Mouse (Mus musculus) midbrain, embryonic 10.5 days (tissue): Measurements from ENCODE around the gene Pde10a. TPM values are rescaled to one million over a fixed set of nuclear protein-coding genes. Genes with fewer than 3 reads are reported as not detected.

ENCODE experiments used
- DNase-seq: peaks from one replicate; pipeline ENCODE4 v3.0.0-alpha.2; 2017; ENCODE audit warnings: low spot score
- H3K27ac ChIP-seq: fragments of 300-500 bp; sonication (generic); replicated peaks from 2 replicates; pipeline ENCODE4 v1.5.1; 2016; ENCODE audit warnings: mild to moderate bottlenecking
- H3K27me3 ChIP-seq: fragments of 300-500 bp; sonication (generic); 2 replicates; pipeline ENCODE4 v1.6.1; 2016; ENCODE audit warnings: low read depth, mild to moderate bottlenecking; ENCODE audit not compliant: poor library complexity, severe bottlenecking
- H3K36me3 ChIP-seq: fragments of 300-500 bp; sonication (generic); 2 replicates; pipeline ENCODE4 v1.6.1; 2016; ENCODE audit warnings: mild to moderate bottlenecking, moderate library complexity
- H3K4me1 ChIP-seq: fragments of 300-500 bp; sonication (generic); 2 replicates; pipeline ENCODE4 v1.6.1; 2016
- H3K4me3 ChIP-seq: fragments of 300-500 bp; sonication (generic); 2 replicates; pipeline ENCODE4 v1.5.1; 2016; ENCODE audit warnings: mild to moderate bottlenecking, moderate library complexity
- H3K9me3 ChIP-seq: fragments of 300-500 bp; sonication (generic); replicated peaks from 2 replicates; pipeline ENCODE4 v1.6.1; 2016; ENCODE audit warnings: mild to moderate bottlenecking
- WGBS: fragments of 180-500 bp; shearing (Covaris S2); methylation state at CpG from one replicate; pipeline ENCODE4 v1.1.7; 2016; 5-methylcytosine and 5-hydroxymethylcytosine counted together
- polyA plus RNA-seq: library from polyadenylated mRNA; unstranded; fragments of >200 nt; fragmentation: Nextera tagmentation; extraction: Ambion mirVana; gene quantifications from 2 replicates; pipeline ENCODE4 v1.2.1, GENCODE M21; 2016

The Pde10a gene
- polyA plus RNA-seq, result 4.3 and 5.3 TPM in 2 replicates

GRCm38 (mm10) chr17:8525225-8525721 lies at the start of gene Pde10a:
TSS of gene Pde10a (plus strand) at chr17:8525372.
- 3% methylated on average over 21 of the region's 22 CpGs for WGBS
- peaks cover 35% of the 10 kb centered on the region for H3K4me1 ChIP-seq
- H3K27me3 ChIP-seq, result peaks cover 66% of the 10 kb centered on the region
- DNase-seq, result peak; percentile 37
- H3K4me3 ChIP-seq, result peak within 1 kb of the TSS; percentile 68
- H3K27ac ChIP-seq, result peak within 1 kb of the TSS; percentile 83
- no peaks in the 10 kb centered on the region for H3K36me3 ChIP-seq
- H3K9me3 ChIP-seq, result no peaks in the 10 kb centered on the region

DNA sequence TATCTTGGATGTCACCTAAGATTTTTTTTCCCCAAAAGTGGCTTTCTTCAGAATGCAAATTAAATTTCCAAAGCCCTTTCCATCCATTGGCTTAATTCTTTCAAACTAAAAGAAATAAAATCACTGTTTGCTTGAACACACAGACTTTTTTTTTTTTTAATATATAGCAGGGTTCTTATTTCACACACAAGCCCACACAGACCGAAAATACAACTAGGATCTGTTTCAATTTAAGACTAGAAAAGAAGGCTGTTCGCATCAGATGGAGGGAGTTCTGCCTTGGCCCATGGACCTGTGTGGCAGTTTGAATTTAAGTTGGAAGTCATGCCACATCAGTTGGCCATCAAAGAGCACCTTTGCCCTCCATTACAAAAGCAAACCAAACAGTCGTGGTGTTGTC lies 46.6 kb upstream of the Pde10a start:
- Histone ChIP-seq H3K4me3 (no peak overlapping the region), H3K36me3 (no peaks in the 10 kb centered on the region), H3K4me1 (no peaks in the 10 kb centered on the region), H3K9me3 (no peaks in the 10 kb centered on the region), H3K27ac (no peak overlapping the region), H3K27me3 (no peaks in the 10 kb centered on the region)
- DNase-seq, result no peak
- WGBS, result 81% methylated on average over 3 of the region's 3 CpGs

GRCm38 (mm10) chr17:8479493-8480128 lies 45.6 kb upstream of the Pde10a start:
- H3K4me1 ChIP-seq, result no peaks in the 10 kb centered on the region
- no peak for DNase-seq
- H3K9me3 ChIP-seq, result no peaks in the 10 kb centered on the region
- H3K27ac ChIP-seq, result no peak overlapping the region
- H3K4me3 ChIP-seq, result no peak overlapping the region
- H3K36me3 ChIP-seq, result no peaks in the 10 kb centered on the region
- WGBS, result 88% methylated on average over 9 of the region's 9 CpGs
- no peaks in the 10 kb centered on the region for H3K27me3 ChIP-seq

DNA sequence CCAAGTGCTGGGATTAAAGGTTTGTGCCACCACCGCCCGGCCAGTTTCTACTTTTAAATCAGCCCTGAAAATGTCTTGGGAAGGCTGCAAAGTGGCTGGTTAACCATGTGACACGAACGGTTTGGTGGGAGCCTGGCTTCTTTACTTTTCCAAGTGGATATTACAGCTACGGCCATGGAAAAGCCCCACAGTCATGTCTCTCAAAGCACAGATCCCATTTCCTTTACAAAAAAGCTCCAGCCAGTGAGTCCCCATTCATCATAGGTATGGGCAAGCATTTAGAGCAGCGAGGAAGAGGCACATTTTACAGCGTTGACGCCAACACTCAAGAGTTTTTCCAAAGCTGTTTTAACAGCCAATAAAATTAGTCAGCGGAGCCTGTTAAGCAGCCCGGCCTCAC lies 43.4 kb upstream of the Pde10a start:
- Histone ChIP-seq H3K4me3 (no peak overlapping the region), H3K27me3 (no peaks in the 10 kb centered on the region), H3K4me1 (no peaks in the 10 kb centered on the region), H3K9me3 (no peaks in the 10 kb centered on the region), H3K36me3 (no peaks in the 10 kb centered on the region), H3K27ac (no peak overlapping the region)
- 92% methylated on average over 10 of the region's 10 CpGs for WGBS
- no peak for DNase-seq

DNA sequence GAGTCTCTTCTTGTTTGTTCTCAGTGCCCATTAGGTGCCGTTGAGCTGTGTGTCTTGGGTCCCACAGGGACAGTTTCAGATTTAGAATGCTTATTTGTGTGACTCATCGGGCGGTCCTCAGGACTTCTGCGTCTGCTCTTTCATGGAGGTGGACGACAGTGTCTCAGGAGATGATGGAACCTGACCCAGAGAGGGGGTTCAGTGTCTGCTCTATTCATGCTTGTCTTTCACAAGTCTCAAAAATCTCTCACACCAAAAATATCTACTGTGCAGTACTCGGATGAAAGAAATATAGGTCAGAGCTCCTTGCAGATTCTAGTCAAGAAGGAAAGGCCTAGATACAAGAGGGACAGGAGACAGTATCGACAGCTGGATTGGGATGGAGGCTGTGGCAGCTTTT lies 42.3 kb upstream of the Pde10a start:
- no peaks in the 10 kb centered on the region for H3K36me3 ChIP-seq
- DNase-seq, result no peak
- no peaks in the 10 kb centered on the region for H3K9me3 ChIP-seq
- 85% methylated on average over 7 of the region's 7 CpGs for WGBS
- H3K27ac ChIP-seq, result no peak overlapping the region
- H3K4me3 ChIP-seq, result no peak overlapping the region
- no peaks in the 10 kb centered on the region for H3K27me3 ChIP-seq
- H3K4me1 ChIP-seq, result no peaks in the 10 kb centered on the region

- WGBS, result 68% methylated on average over 3 of the region's 3 CpGs
- no peak for DNase-seq
- Histone ChIP-seq H3K4me3 (no peak overlapping the region), H3K27me3 (no peaks in the 10 kb centered on the region), H3K4me1 (no peaks in the 10 kb centered on the region), H3K36me3 (no peaks in the 10 kb centered on the region), H3K27ac (no peak overlapping the region), H3K9me3 (no peaks in the 10 kb centered on the region)
These were observed 40.9 kb upstream of the Pde10a start for GRCm38 (mm10) chr17:8484246-8484645.

DNA sequence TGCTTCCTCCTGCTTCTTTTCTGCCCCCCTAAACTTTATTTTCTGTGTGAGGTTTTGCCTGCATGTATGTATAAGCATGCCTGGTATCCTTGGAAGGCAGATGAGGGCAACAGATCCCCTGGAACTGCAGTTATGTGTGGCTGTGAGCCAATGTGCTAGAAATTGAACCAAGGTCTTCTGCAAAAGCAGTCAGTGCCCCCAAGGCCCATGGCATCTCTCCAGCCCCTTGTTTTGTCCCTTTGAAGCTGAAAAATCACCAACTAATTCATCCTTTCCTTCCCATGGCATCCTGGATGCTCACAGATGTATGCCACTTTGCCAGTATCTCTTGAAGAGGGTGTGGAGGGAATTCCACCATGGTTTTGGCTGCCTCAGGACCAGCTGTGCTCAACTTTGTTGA lies 40.0 kb upstream of the Pde10a start:
- Histone ChIP-seq H3K36me3 (no peaks in the 10 kb centered on the region), H3K4me1 (no peaks in the 10 kb centered on the region)
- no peak for DNase-seq

DNA sequence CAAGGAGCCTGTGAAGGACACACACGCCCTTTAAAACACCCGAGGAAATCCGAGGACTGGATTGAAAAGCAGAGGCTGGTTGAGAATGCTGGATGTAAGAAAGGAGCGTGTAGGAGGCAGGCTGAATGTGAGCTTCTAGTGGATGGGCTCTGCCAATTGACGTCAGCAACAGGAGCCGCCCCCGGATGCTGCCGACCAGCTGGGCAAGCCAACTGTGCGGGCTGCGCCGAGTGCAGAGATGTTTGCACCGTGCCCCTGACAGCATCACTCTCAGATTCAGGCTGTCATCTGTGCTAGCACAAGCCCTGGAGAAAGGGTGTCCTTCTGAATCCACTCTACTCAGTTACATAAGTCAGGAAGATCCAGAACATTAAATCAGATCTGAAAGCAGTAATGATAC lies 37.3 kb upstream of the Pde10a start:
- Histone ChIP-seq H3K36me3 (no peaks in the 10 kb centered on the region), H3K4me3 (no peak overlapping the region), H3K27ac (no peak overlapping the region), H3K9me3 (no peaks in the 10 kb centered on the region), H3K4me1 (no peaks in the 10 kb centered on the region), H3K27me3 (no peaks in the 10 kb centered on the region)
- WGBS, result 73% methylated on average over 12 of the region's 12 CpGs
- no peak for DNase-seq

More for the DNA sequence above, 40.0 kb upstream of the Pde10a start:
- no peak overlapping the region for H3K27ac ChIP-seq
- no peak overlapping the region for H3K4me3 ChIP-seq
- no peaks in the 10 kb centered on the region for H3K9me3 ChIP-seq
- H3K27me3 ChIP-seq, result no peaks in the 10 kb centered on the region

GRCm38 (mm10) chr17:8490971-8491370 lies 34.2 kb upstream of the Pde10a start:
- DNase-seq, result no peak
- H3K27ac ChIP-seq, result no peak overlapping the region
- WGBS, result 89% methylated on average over 5 of the region's 5 CpGs
- no peaks in the 10 kb centered on the region for H3K36me3 ChIP-seq
- no peak overlapping the region for H3K4me3 ChIP-seq
- H3K4me1 ChIP-seq, result no peaks in the 10 kb centered on the region
- H3K27me3 ChIP-seq, result no peaks in the 10 kb centered on the region
- H3K9me3 ChIP-seq, result no peaks in the 10 kb centered on the region

DNA sequence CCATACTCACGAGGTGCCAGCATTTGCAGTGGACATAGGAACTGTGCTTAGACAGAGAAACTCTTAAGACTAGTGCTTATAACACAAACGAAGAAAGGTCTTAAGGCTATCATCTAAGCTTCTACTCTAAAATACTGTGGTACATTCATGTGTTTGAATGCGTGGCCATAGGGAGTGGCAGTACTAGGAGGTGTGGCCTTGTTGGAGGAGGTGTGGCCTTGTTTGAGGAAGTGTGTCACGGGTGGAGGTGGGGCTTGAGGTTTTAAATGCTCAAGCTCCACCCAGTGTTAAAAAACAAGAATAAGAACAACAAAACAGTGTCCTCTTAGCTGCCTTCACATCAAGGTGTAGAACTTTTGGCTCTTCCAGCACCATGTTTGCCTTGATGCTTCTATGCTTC lies 31.7 kb upstream of the Pde10a start:
- Histone ChIP-seq H3K9me3 (no peaks in the 10 kb centered on the region), H3K27me3 (no peaks in the 10 kb centered on the region), H3K4me1 (no peaks in the 10 kb centered on the region), H3K27ac (no peak overlapping the region), H3K36me3 (no peaks in the 10 kb centered on the region), H3K4me3 (no peak overlapping the region)
- DNase-seq, result no peak
- 84% methylated on average over 4 of the region's 4 CpGs for WGBS

DNA sequence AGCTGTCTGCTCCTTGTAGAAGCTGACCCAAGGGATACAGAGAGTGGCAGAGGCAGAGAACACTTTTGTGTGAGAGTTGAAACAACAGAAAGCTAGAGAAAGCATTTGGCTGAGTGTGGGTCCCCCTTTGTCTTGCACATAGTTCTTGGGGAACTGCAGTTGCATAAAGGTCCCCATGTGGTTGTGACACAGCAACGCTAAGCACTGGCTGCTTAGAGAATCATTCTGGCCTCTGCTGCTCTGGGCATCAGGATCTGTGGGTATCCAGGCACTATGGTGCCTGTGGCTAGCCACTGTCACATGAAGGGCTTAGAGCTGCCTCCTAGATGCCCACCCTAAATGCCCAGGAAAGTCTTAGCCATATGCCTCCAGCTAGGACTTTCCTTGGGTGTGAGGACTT lies 27.0 kb upstream of the Pde10a start:
- H3K27me3 ChIP-seq, result no peaks in the 10 kb centered on the region
- no peak overlapping the region for H3K27ac ChIP-seq
- DNase-seq, result no peak
- no peak overlapping the region for H3K4me3 ChIP-seq
- no peaks in the 10 kb centered on the region for H3K9me3 ChIP-seq
- 74% methylated on average over 1 of the region's 1 CpGs for WGBS
- H3K36me3 ChIP-seq, result no peaks in the 10 kb centered on the region
- H3K4me1 ChIP-seq, result no peaks in the 10 kb centered on the region

DNA sequence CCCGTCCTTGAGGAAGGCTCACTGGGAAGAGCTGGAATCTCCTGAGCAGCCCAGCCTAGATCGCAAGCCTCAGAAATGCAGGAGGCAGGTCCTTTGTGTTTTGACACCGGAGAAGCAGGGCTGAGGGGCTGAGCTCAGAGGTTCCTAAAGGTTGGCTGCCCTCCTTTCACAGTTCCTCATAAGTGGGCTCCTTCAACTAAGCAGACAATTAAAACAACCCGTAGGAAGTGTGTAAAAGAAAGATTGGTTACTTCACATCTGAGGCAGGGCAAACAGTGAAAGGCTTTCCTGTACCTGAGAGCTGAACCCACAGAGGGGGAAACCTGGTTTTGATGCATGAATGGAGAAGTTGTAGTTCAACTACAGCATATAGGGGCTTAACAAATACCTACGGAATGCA lies 26.5 kb upstream of the Pde10a start:
- no peak overlapping the region for H3K4me3 ChIP-seq
- no peaks in the 10 kb centered on the region for H3K36me3 ChIP-seq
- H3K27me3 ChIP-seq, result no peaks in the 10 kb centered on the region
- H3K27ac ChIP-seq, result no peak overlapping the region
- H3K4me1 ChIP-seq, result no peaks in the 10 kb centered on the region
- WGBS, result 63% methylated on average over 5 of the region's 5 CpGs
- no peaks in the 10 kb centered on the region for H3K9me3 ChIP-seq
- DNase-seq, result no peak

DNA sequence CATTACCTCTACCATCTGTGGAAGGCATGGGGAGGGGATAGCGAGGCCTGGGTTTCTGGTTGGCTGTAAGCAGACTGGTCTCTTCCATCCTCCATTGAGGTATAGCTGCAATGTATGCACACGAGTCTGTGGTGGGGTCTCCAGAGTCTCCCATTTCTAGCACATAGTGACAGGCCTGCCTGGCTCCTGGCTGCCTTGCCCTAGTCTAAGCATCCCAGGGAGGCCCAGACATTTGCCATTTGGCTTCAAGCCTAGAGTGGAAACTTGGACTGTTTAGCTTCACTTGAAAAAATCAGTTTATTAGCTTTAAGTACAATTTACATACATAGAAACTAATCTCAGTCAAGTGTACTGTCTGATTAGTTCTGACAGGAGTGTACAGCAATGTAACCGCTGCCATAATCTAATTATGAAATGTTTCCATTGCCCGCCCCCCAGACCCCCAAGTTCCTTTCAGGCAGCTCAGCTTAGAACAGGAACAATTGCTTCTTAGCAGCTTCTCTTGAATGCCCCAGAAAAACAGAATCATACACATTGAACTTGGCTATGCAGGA lies 25.5 kb upstream of the Pde10a start:
- no peak for DNase-seq
- Histone ChIP-seq H3K4me3 (no peak overlapping the region), H3K36me3 (no peaks in the 10 kb centered on the region), H3K9me3 (no peaks in the 10 kb centered on the region), H3K27me3 (no peaks in the 10 kb centered on the region), H3K4me1 (no peaks in the 10 kb centered on the region), H3K27ac (no peak overlapping the region)
- 81% methylated on average over 4 of the region's 4 CpGs for WGBS
